Mouse (Mus musculus) c-Kit-positive CD71-positive TER-119-positive erythroid progenitor cells, embryonic 14.5 days (primary cell): ENCODE results near the gene Polr2f.

Experiments used
- DNase-seq: peaks from one replicate; pipeline ENCODE4 v3.0.0-alpha.2; 2013; ENCODE audit warnings: low spot score

Polr2f gene

GRCm38 (mm10) chr15:79155572-79155971 is 14.8 kb downstream of the Polr2f start:
- DNase-seq = no peak

- no peak for DNase-seq
Observed at GRCm38 (mm10) chr15:79162301-79162700, 21.5 kb downstream of the Polr2f start.

DNA sequence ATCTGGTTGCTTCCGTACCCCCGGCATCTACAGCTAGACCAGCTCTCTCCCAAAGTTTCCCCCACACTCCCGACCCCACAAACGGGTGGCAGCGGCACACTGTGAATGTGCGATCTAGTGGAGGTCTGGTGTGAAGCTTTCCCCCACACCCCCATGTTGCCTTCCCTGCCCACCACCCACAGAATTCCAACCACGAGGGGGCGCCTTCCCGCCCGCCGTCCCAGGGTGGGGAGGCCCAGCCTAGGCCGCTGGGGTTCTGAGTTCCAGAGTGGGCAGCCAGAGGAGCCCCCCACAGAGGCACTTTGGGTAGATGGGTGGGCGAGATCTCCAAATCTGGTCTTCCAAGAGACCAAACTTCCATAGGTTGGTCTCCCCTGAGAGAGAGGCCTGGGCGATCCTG is 22.0 kb downstream of the Polr2f start:
- no peak for DNase-seq

DNA sequence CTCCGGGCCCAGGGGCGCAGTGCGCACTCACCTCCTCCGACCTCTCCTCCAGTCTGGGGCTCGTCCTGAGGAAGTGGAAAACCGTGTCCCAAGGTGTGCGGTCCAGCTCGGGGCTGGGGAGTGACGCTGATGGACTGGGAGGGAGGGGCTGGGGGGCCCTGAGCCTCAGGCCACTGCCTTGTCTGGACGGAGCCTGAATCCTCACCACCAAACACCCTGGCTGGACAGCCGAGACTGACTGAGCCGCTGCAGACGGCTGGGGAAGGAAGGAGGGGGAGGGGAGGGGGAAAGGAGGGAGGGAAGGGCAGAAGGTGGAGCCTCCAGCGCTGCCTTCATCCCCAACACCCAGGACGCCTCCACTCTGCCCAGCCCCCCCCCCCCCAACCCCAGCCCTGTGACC is 23.4 kb downstream of the Polr2f start:
- DNase-seq = no peak

- DNase-seq = no peak
Observed at GRCm38 (mm10) chr15:79165140-79165539, 24.3 kb downstream of the Polr2f start, which contains the start of gene Sox10. TSS of gene Sox10 (minus strand) at chr15:79165240.

DNA sequence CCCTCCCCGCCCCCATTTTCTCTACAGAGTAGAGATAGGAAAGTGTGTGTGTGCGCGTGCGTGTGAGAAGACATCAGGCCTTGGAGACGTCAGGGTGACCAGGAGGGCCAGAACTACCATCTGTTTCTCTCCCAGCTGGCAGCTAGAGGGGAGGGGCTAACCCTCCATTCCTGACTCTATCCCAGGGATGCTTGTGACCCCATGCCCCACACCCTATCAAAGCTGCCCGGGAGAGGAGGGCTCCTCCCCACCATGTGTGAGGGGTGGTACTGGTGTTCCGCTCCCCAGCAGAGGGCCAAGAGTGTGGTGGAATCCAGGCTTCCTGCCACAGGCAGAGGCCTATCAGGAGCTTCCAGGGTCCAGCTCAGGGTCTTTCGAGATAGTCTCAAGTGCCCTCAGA is 25.9 kb downstream of the Polr2f start:
- no peak for DNase-seq

GRCm38 (mm10) chr15:79176905-79177304 is 36.1 kb downstream of the Polr2f start:
- DNase-seq = no peak

DNA sequence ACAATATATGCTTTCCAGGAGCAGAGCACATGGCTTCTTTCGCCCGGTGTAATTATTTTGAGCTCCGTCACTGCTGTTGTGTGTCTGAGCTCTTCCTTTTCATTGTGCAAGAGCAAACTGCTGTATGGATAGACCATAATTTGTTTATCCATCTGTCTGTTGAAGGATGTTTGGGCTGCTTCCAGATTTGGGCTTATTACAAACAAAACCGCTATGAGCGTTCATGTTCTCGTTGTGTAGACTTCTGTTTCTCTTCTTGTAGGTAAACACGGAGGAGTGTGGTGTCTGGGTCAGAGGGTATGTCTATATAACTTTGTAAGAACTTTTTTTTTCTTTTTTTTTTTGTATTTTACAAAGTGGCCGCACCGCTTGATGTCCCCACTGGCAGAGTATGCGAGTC is 44.4 kb downstream of the Polr2f start:
- no peak for DNase-seq

- no peak for DNase-seq
Observed at GRCm38 (mm10) chr15:79187819-79188218, 47.0 kb downstream of the Polr2f start.

DNA sequence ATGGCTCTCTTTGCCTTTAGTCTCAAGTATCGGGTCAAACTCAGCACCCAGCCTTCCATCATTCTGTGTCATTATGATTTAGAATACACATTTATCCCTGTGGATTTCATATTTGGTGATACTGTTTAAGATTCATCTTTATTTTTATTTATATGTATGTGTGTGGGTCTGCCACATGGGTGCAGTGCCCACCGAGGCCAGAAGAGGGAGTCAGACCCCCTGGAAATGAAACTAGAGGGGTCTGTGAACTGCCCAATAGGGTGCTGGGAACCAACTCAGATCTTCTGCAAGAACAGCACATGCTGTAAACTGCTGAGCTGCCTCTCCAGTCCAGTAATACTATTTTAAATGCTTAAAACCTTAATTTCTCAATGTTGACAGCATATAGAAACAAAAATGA is 50.6 kb downstream of the Polr2f start:
- no peak for DNase-seq

DNA sequence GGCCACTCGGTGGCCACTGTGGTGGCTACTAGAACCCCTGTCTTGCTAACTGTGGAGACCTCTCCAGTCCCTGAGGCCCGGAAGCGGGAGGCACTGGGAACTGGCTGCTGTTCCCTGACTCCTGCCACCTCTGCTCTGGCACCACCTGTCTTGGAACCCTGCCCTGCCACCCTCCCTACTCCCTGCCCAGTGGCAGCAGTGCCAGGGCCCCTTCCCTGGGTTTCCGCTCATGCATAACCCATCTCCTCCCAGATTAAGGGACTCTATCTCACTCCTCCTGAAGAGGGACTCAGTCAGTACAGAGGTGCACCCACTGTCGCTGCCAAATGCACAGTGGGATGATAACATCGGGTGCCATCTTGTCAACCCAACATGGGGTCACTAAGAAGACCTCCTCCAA is 51.6 kb downstream of the Polr2f start:
- no peak for DNase-seq

- DNase-seq = no peak
Observed at GRCm38 (mm10) chr15:79192885-79193845, 52.4 kb downstream of the Polr2f start.

DNA sequence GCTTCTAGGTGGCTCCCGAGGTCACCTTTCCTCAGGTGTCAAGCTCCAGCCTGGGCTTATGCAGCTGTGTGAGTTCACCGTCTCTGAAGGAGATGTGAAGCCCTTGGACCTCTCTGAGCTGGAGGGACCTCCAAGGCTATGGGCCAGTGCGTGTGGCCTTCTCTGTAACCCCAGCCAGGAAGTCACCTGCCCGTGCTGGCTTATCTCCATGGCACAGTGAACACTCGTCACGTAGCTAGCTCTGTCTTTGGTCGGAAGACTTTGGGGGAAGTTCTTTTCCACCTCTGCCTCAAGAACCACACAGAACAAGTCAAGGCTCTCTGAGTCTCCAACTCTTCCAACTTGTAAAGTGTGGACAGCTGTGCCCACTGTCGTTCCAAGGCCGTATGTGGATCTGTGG is 53.2 kb downstream of the Polr2f start:
- no peak for DNase-seq

GRCm38 (mm10) chr15:79194946-79195345 is 54.1 kb downstream of the Polr2f start:
- no peak for DNase-seq

GRCm38 (mm10) chr15:79195492-79195891 is 54.7 kb downstream of the Polr2f start:
- DNase-seq = no peak

DNA sequence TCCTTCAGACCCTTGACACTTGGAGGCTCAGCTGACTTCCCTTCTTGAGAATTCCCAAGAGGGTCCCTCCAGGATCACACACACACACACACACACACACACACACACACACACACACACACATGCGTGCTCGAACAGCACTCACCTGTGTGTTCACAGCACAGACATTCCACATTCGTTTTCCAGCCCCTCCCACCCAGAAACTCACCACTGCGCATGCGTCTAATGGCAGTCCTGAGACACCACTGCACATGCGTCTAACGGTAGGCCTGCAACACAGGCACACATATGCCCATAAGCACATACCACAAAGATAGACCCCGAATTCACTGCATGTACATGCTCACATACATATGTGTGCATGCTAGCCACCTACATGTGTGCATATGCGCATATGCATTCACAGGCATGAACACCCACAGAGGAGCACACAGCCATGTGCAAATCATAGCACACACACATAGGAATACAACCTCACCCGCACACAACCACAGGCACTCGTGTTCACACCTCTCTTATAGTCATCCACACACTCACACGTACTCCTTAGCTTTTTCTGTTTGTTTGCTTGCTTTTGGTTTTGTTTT is 58.7 kb downstream of the Polr2f start:
- DNase-seq = no peak
